Mouse (Mus musculus) midbrain, embryonic 10.5 days (tissue): ENCODE measurements at regions not wholly inside any gene's neighbourhood (a gene's known extent, or its start where the extent isn't known, plus 50 kb on each side); places are given as distances from the start of the nearest gene placed in this dataset.

Experiments used
- DNase-seq: peaks from one replicate; pipeline ENCODE4 v3.0.0-alpha.2; 2017; ENCODE audit warnings: low spot score
- H3K27ac ChIP-seq: fragments of 300-500 bp; sonication (generic); replicated peaks from 2 replicates; pipeline ENCODE4 v1.5.1; 2016; ENCODE audit warnings: mild to moderate bottlenecking
- H3K27me3 ChIP-seq: fragments of 300-500 bp; sonication (generic); 2 replicates; pipeline ENCODE4 v1.6.1; 2016; ENCODE audit warnings: low read depth, mild to moderate bottlenecking; ENCODE audit not compliant: poor library complexity, severe bottlenecking
- H3K36me3 ChIP-seq: fragments of 300-500 bp; sonication (generic); 2 replicates; pipeline ENCODE4 v1.6.1; 2016; ENCODE audit warnings: mild to moderate bottlenecking, moderate library complexity
- H3K4me1 ChIP-seq: fragments of 300-500 bp; sonication (generic); 2 replicates; pipeline ENCODE4 v1.6.1; 2016
- H3K4me3 ChIP-seq: fragments of 300-500 bp; sonication (generic); 2 replicates; pipeline ENCODE4 v1.5.1; 2016; ENCODE audit warnings: mild to moderate bottlenecking, moderate library complexity
- H3K9me3 ChIP-seq: fragments of 300-500 bp; sonication (generic); replicated peaks from 2 replicates; pipeline ENCODE4 v1.6.1; 2016; ENCODE audit warnings: mild to moderate bottlenecking
- WGBS: fragments of 180-500 bp; shearing (Covaris S2); methylation state at CpG from one replicate; pipeline ENCODE4 v1.1.7; 2016; 5-methylcytosine and 5-hydroxymethylcytosine counted together

GRCm38 (mm10) chr8:115410191-115410590 is 297.4 kb downstream of the Maf start:
- Histone ChIP-seq H3K4me3 (no peak overlapping the region), H3K27ac (no peak overlapping the region), H3K9me3 (no peaks in the 10 kb centered on the region), H3K27me3 (no peaks in the 10 kb centered on the region; the same call in 1 of the 2 replicates), H3K36me3 (no peaks in the 10 kb centered on the region), H3K4me1 (peaks cover 11% of the 10 kb centered on the region)
- 98% methylated on average over 3 of the region's 3 CpGs for WGBS
- no peak for DNase-seq

- Histone ChIP-seq H3K27ac (no peak overlapping the region), H3K4me1 (no peaks in the 10 kb centered on the region), H3K27me3 (no peaks in the 10 kb centered on the region), H3K9me3 (no peaks in the 10 kb centered on the region), H3K36me3 (no peaks in the 10 kb centered on the region), H3K4me3 (no peak overlapping the region)
- 94% methylated on average over 4 of the region's 4 CpGs for WGBS
- DNase-seq: no peak
These were observed 300.1 kb downstream of the Maf start for GRCm38 (mm10) chr8:115407535-115407934.

- DNase-seq: no peak
- Histone ChIP-seq H3K27ac (no peak overlapping the region), H3K9me3 (no peaks in the 10 kb centered on the region), H3K36me3 (no peaks in the 10 kb centered on the region), H3K27me3 (no peaks in the 10 kb centered on the region), H3K4me1 (no peaks in the 10 kb centered on the region), H3K4me3 (no peak overlapping the region)
- WGBS: 78% methylated on average over 4 of the region's 4 CpGs
These were observed 304.0 kb downstream of the Maf start for GRCm38 (mm10) chr8:115403601-115404000.

GRCm38 (mm10) chr8:115402471-115403197 is 305.0 kb downstream of the Maf start:
- no peaks in the 10 kb centered on the region for H3K27me3 ChIP-seq
- no peaks in the 10 kb centered on the region for H3K36me3 ChIP-seq
- no peaks in the 10 kb centered on the region for H3K4me1 ChIP-seq
- 72% methylated on average over 10 of the region's 10 CpGs for WGBS
- H3K4me3 ChIP-seq: no peak overlapping the region
- no peak overlapping the region for H3K27ac ChIP-seq
- H3K9me3 ChIP-seq: no peaks in the 10 kb centered on the region
- DNase-seq: peak; percentile 15
